Mouse (Mus musculus) midbrain, embryonic 11.5 days (tissue): ENCODE data around the gene Ntrk3. TPM values are rescaled to one million over a fixed set of nuclear protein-coding genes. Genes with fewer than 3 reads are reported as not detected.
A peak's percentile ranks its signal among the peaks of the same experiment; 100 is the strongest.

Experiments
- ATAC-seq: fragments of 200-750 bp; cut with Nextera tagmentation; 2 replicates; pipeline ENCODE4 v1.8.0; 2017; ENCODE audit warnings: moderate TSS enrichment, moderate library complexity; ENCODE audit not compliant: low FRiP score
- DNase-seq: peaks from one replicate; pipeline ENCODE4 v3.0.0; 2015; ENCODE audit warnings: low spot score; ENCODE audit errors: missing footprints
- H3K27ac ChIP-seq: fragments of 300-500 bp; sonication (generic); 2 replicates; pipeline ENCODE4 v1.5.1; 2014; ENCODE audit warnings: low read depth, low read length
- H3K27me3 ChIP-seq: fragments of 300-500 bp; sonication (generic); 2 replicates; pipeline ENCODE4 v1.6.1; 2014; ENCODE audit warnings: mild to moderate bottlenecking, low read length, moderate library complexity, mixed read lengths; ENCODE audit not compliant: control insufficient read depth, insufficient read depth
- H3K36me3 ChIP-seq: fragments of 300-500 bp; sonication (generic); 2 replicates; pipeline ENCODE4 v1.6.1; 2014; ENCODE audit warnings: mild to moderate bottlenecking, low read length, moderate library complexity, mixed read lengths; ENCODE audit not compliant: control insufficient read depth, insufficient read depth
- H3K4me1 ChIP-seq: fragments of 300-500 bp; sonication (generic); 2 replicates; pipeline ENCODE4 v1.6.1; 2014; ENCODE audit warnings: low read length; ENCODE audit not compliant: control insufficient read depth, insufficient read depth
- H3K4me2 ChIP-seq: fragments of 300-500 bp; sonication (generic); 2 replicates; pipeline ENCODE4 v1.6.1; 2014; ENCODE audit warnings: mild to moderate bottlenecking, moderate library complexity
- H3K4me3 ChIP-seq: fragments of 300-500 bp; sonication (generic); 2 replicates; pipeline ENCODE4 v1.5.1; 2014; ENCODE audit warnings: low read depth, low read length
- H3K9ac ChIP-seq: fragments of 300-500 bp; sonication (generic); 2 replicates; pipeline ENCODE4 v1.6.1; 2014; ENCODE audit warnings: low read length
- H3K9me3 ChIP-seq: fragments of 300-500 bp; sonication (generic); 2 replicates; pipeline ENCODE4 v1.6.1; 2016; ENCODE audit warnings: low read length; ENCODE audit not compliant: control insufficient read depth
- WGBS: fragments of 180-500 bp; shearing (Covaris S2); extraction: QIAGEN DNeasy Blood & Tissue Kit; methylation state at CpG from one replicate; pipeline ENCODE4 v1.1.7; 2014; 5-methylcytosine and 5-hydroxymethylcytosine counted together
- polyA plus RNA-seq: library from polyadenylated mRNA; unstranded; fragments of >200 nt; fragmentation: Nextera tagmentation; extraction: Ambion mirVana; gene quantifications from 2 replicates; pipeline ENCODE4 v1.2.1, GENCODE M21; 2014

The Ntrk3 gene
- polyA plus RNA-seq, 1 experiment from 2014 or later: 3.6 TPM

GRCm38 (mm10) chr7:78448841-78449240 lies 289.0 kb downstream of the Ntrk3 start:
- DNase-seq (no peak), ATAC-seq (no peak)
- H3K9me3 ChIP-seq: no peaks in the 10 kb centered on the region
- H3K9ac ChIP-seq: no peak overlapping the region
- H3K4me1 ChIP-seq: no peaks in the 10 kb centered on the region
- no peak overlapping the region for H3K4me2 ChIP-seq
- no peaks in the 10 kb centered on the region for H3K36me3 ChIP-seq
- no peaks in the 10 kb centered on the region for H3K27me3 ChIP-seq
- no peak overlapping the region for H3K27ac ChIP-seq
- 85% methylated on average over 2 of the region's 2 CpGs for WGBS
- no peak overlapping the region for H3K4me3 ChIP-seq

DNA sequence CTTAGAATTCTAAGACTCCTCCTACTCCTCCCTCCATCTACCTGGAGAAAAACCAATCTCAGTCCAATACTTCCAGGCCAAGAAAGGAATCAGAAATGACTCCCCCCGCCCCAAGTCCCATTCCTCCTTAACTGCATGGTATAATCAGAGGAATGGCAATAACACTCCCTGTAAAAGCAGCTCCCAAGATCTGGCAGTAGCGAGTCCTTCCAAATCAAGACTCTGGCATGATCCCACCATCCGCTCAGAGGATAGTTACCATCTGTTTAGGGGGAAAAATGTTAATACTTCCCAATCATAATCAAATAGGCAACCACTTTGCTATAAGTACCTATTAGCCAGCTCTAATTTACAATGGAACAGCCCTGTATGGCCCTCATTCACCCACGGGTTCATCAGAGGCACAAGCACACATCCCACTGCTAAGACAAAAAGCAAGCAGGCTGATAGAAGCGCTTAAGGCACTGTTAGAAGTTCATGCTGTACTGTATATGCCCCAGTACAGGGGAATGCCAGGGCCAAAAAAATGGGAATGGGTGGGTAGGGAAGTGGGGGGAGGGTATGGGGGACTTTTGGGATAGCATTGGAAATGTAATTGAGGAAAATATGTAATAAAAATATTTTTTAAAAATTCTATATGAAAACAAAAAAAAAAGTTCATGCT lies 294.3 kb downstream of the Ntrk3 start:
- no peak for ATAC-seq
- no peaks in the 10 kb centered on the region for H3K36me3 ChIP-seq
- H3K27me3 ChIP-seq: no peaks in the 10 kb centered on the region
- H3K9ac ChIP-seq: no peak overlapping the region
- no peak overlapping the region for H3K4me2 ChIP-seq
- DNase-seq: no peak
- no peaks in the 10 kb centered on the region for H3K9me3 ChIP-seq
- 94% methylated on average over 5 of the region's 5 CpGs for WGBS
- H3K4me1 ChIP-seq: no peaks in the 10 kb centered on the region
- H3K4me3 ChIP-seq: no peak overlapping the region
- no peak overlapping the region for H3K27ac ChIP-seq

DNA sequence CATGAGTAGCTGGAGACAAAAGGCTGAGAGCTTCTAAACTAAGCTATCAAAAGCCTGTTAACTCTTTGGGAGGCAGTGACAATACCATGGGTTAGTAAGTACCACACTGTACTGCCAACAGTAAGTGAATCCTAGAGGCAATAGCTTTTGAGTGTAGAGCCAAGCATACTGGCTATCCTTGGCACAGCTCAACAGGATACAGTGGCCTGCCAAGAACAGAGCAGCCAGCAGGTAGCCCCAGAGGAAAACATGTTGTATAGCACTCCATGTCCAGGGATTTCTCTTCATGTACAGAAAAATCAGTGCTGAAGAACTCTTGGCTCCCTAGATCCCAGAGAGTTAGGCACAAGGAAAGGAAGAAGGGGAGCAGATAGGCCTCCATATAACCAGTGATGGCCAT lies 296.1 kb downstream of the Ntrk3 start:
- no peaks in the 10 kb centered on the region for H3K36me3 ChIP-seq
- H3K27ac ChIP-seq: no peak overlapping the region
- H3K4me3 ChIP-seq: no peak overlapping the region
- H3K4me2 ChIP-seq: no peak overlapping the region
- no peak for DNase-seq
- H3K9me3 ChIP-seq: no peaks in the 10 kb centered on the region
- H3K27me3 ChIP-seq: no peaks in the 10 kb centered on the region
- H3K9ac ChIP-seq: no peak overlapping the region
- no peaks in the 10 kb centered on the region for H3K4me1 ChIP-seq
- ATAC-seq: no peak

- H3K4me2 ChIP-seq: no peak overlapping the region
- H3K4me3 ChIP-seq: no peak overlapping the region
- 93% methylated on average over 3 of the region's 3 CpGs for WGBS
- no peaks in the 10 kb centered on the region for H3K4me1 ChIP-seq
- no peak for DNase-seq
- no peak for ATAC-seq
- no peak overlapping the region for H3K27ac ChIP-seq
- no peaks in the 10 kb centered on the region for H3K9me3 ChIP-seq
- H3K9ac ChIP-seq: no peak overlapping the region
- H3K36me3 ChIP-seq: no peaks in the 10 kb centered on the region
- H3K27me3 ChIP-seq: no peaks in the 10 kb centered on the region
Measured at GRCm38 (mm10) chr7:78440896-78441295, 296.9 kb downstream of the Ntrk3 start.

GRCm38 (mm10) chr7:78440476-78440875 lies 297.3 kb downstream of the Ntrk3 start:
- Histone ChIP-seq H3K4me3 (no peak overlapping the region), H3K27me3 (no peaks in the 10 kb centered on the region), H3K9ac (no peak overlapping the region), H3K27ac (no peak overlapping the region), H3K4me1 (no peaks in the 10 kb centered on the region), H3K36me3 (no peaks in the 10 kb centered on the region), H3K4me2 (no peak overlapping the region), H3K9me3 (no peaks in the 10 kb centered on the region)
- DNase-seq (no peak), ATAC-seq (no peak)
- WGBS: 89% methylated on average over 6 of the region's 6 CpGs

DNA sequence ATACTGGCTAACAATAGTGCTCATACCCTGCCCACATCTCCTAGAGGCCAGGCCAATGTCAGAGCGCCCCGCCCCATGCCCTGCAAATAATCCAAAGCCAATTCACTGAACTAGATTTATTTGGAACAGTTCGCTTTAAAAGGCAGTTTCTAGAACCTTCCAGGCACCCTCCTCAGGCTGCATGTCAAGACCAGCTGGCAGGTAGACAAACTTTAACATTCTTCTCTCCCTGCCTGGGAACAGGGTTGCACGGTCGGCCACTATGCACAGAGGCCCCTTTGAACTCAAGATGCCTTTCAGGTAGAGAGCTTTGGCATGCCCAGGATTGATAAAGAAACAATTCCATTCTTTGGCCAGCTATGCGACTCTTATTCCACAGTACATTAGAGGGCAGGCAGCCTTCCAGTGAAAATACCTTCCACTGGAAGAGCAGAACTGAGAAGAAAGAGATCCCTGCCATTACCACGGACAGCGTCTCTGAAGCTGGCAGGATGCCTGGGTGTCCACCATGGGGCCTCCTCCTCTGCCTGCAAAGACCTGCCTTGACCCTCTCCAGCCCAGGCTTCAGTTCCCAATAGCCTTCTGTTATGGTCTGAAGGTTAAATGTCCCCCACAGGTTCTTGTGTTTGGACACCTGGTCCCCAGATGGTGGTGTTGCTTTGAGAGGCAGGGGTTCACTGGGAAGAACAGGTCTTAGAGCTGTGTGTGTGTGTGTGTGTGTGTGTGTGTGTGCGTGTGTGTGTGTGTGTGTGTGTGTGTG lies 298.3 kb downstream of the Ntrk3 start:
- Histone ChIP-seq H3K27ac (no peak overlapping the region), H3K9me3 (no peaks in the 10 kb centered on the region), H3K4me3 (no peak overlapping the region), H3K27me3 (no peaks in the 10 kb centered on the region), H3K36me3 (no peaks in the 10 kb centered on the region), H3K9ac (no peak overlapping the region), H3K4me2 (no peak overlapping the region), H3K4me1 (no peaks in the 10 kb centered on the region)
- DNase-seq: no peak
- WGBS: 73% methylated on average over 9 of the region's 9 CpGs
- no peak for ATAC-seq

DNA sequence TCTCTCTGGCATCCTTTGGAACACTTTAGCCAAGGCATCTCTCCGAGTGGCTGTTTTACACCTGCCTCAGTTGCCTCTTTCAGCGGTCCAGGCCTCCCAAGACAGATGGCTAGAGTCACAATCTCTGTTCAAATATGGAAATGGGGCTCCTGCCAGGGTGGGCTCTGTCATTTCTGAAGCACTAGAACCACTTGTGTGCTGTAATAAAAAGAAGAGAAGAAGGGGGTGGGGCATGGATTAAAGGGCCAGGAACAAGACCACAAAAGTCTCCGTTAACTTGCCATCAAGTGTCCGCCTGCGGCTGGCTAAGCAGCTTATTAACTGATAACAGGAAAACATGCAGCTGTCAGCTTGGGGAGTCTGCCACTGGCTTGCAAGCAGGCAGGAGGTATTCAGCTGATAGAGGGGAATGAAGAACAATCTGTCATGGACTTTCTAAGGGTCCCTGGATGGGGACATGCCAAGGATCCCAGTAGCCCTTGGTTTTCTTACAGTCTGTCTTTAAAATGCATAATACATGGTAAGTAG lies 304.1 kb downstream of the Ntrk3 start:
- H3K9ac ChIP-seq: no peak overlapping the region
- DNase-seq (peak; percentile 83), ATAC-seq (peak; percentile 62)
- H3K4me1 ChIP-seq: peaks cover 3% of the 10 kb centered on the region; the same call in 1 of the 2 replicates
- no peak overlapping the region for H3K4me3 ChIP-seq
- H3K36me3 ChIP-seq: no peaks in the 10 kb centered on the region
- 35% methylated on average over 5 of the region's 5 CpGs for WGBS
- no peak overlapping the region for H3K4me2 ChIP-seq
- H3K9me3 ChIP-seq: no peaks in the 10 kb centered on the region
- H3K27ac ChIP-seq: no peak overlapping the region
- no peaks in the 10 kb centered on the region for H3K27me3 ChIP-seq

DNA sequence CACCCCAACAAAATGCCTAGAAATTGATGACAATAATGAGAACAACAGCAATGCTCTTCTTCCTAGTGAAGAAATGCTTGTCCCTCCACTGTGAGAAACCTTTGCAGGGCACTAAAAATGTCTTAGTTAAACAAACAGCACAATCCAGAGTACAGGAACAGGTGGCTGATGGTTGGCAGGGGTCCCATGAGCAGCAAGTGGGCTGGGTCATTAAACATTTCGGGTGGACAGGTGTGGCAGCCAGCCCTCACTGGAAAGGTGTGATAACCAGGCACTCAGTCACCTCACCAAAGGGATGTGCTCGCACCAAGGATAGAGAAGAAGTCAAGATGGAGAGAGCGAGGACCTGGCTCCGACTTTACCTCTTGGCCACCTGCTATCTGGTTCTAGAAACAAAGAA lies 306.2 kb downstream of the Ntrk3 start:
- H3K36me3 ChIP-seq: no peaks in the 10 kb centered on the region
- H3K4me3 ChIP-seq: no peak overlapping the region
- H3K4me2 ChIP-seq: no peak overlapping the region
- no peaks in the 10 kb centered on the region for H3K27me3 ChIP-seq
- WGBS: 87% methylated on average over 4 of the region's 4 CpGs
- no peak overlapping the region for H3K9ac ChIP-seq
- H3K27ac ChIP-seq: no peak overlapping the region
- DNase-seq (no peak), ATAC-seq (no peak)
- H3K4me1 ChIP-seq: peaks cover 3% of the 10 kb centered on the region; the same call in 1 of the 2 replicates
- no peaks in the 10 kb centered on the region for H3K9me3 ChIP-seq

DNA sequence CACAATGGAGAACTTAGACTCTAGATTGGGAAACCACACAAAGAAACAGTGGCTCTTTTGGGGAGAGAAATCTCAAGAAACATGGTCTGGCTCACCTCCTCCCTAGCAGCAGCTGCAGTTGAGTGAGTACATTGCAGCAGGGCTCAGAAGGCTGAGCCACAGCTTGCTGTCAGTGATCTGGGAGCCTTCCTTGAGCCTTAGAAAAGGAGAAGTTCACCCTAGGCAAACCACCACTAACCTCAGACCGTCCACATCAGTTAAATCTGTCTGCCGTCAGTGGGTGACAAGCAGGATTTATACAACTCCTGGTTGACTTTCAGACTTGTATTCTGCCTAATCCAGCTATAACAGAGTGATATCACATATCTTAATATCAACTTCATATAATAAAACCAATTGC lies 325.6 kb downstream of the Ntrk3 start:
- no peak for ATAC-seq
- H3K36me3 ChIP-seq: no peaks in the 10 kb centered on the region

More for the DNA sequence above, 325.6 kb downstream of the Ntrk3 start:
- no peak for DNase-seq
- Histone ChIP-seq H3K4me1 (no peaks in the 10 kb centered on the region), H3K27ac (no peak overlapping the region), H3K9me3 (no peaks in the 10 kb centered on the region), H3K27me3 (no peaks in the 10 kb centered on the region), H3K4me2 (no peak overlapping the region), H3K4me3 (no peak overlapping the region), H3K9ac (no peak overlapping the region)
- WGBS: 90% methylated on average over 2 of the region's 2 CpGs
